Mouse (Mus musculus): ENCODE results near the gene Mlkl. TPM values are rescaled to one million over a fixed set of nuclear protein-coding genes. Genes with fewer than 3 reads are reported as not detected.

Gene Mlkl
- polyA plus RNA-seq, 2 experiments, result 0.59 to 1.0 TPM

DNA sequence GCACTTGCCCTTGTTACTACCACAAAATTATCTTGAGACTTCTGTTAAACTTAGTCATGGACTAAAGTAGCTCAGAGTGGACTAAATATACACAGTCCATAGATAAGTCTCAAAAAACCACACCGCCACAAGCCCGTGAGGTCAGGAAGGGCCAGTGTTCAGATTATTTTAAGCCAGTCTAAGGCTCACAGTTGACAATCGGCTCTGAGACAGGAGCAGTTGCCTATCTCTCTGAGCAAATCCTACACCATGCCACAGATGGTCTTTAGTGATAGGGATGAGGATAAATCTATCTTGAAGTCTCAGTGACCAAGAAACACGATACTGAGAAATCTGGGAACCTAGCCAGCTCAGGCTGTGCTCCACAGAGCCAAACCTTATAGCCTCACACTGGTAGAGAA, 76.0 kb downstream of the Mlkl start:
- Histone ChIP-seq H3K9ac (ENCODE audit: low read depth, low read length, severe bottlenecking) (no peak overlapping the region), H3K4me2 (replicated peaks; ENCODE audit: low read depth, low read length, severe bottlenecking) (no peak overlapping the region), H3K9me3 (ENCODE audit: control insufficient read depth, low read length) (0 out of 2 replicates have a peak, but pooled peaks cover 3% of the 10 kb centered on the region), H3K27ac (replicated peaks; ENCODE audit: low read depth, low read length) (no peak overlapping the region), H3K4me3 (replicated peaks; ENCODE audit: low read length) (no peak overlapping the region), H3K27me3 (ENCODE audit: control insufficient read depth, insufficient read depth, low read length) (no peaks in the 10 kb centered on the region), H3K36me3 (ENCODE audit: control insufficient read depth, insufficient read depth, low read length) (no peaks in the 10 kb centered on the region), H3K4me1 (ENCODE audit: control insufficient read depth, insufficient read depth, low read length) (peaks cover 6% of the 10 kb centered on the region; the same call in 1 of the 2 replicates)
- 80% methylated on average over 4 of the region's 4 CpGs for WGBS
- TF ChIP-seq POLR2A (IDR thresholded peaks at IDR 0.05; ENCODE audit: borderline replicate concordance, extremely low read depth, insufficient read depth, insufficient read length), result no peak
- ATAC-seq (ENCODE audit: low FRiP score, low read depth), result no peak
- peak; percentile 20 for DNase-seq (ENCODE audit: low spot score)

Other genes starting within 250 kb of the Mlkl start
- 0.04 and 0.06 TPM in 2 replicates for gene Clec18a, start 245.8 kb downstream of the Mlkl start, polyA plus RNA-seq (2012; rRNA removed)
- gene Clec18a, start 245.8 kb downstream of the Mlkl start, polyA plus RNA-seq (2014; fragmentation: Nextera tagmentation; extraction: Ambion mirVana), result not detected in 2 replicates
- 10.3 and 11.0 TPM in 2 replicates for gene Pdpr, start 243.5 kb downstream of the Mlkl start, polyA plus RNA-seq (2012; rRNA removed)
- gene Pdpr, start 243.5 kb downstream of the Mlkl start, polyA plus RNA-seq (2014; fragmentation: Nextera tagmentation; extraction: Ambion mirVana), result 7.8 TPM in 2 replicates
- 59.9 and 66.8 TPM in 2 replicates for gene Glg1, start 79.0 kb downstream of the Mlkl start, polyA plus RNA-seq (2012; rRNA removed)
- 106 and 115 TPM in 2 replicates for gene Glg1, start 79.0 kb downstream of the Mlkl start, polyA plus RNA-seq (2014; fragmentation: Nextera tagmentation; extraction: Ambion mirVana)
- 27.6 and 28.3 TPM in 2 replicates for gene Rfwd3, start 38.0 kb downstream of the Mlkl start, polyA plus RNA-seq (2012; rRNA removed)
- gene Rfwd3, start 38.0 kb downstream of the Mlkl start, polyA plus RNA-seq (2014; fragmentation: Nextera tagmentation; extraction: Ambion mirVana), result 39.7 and 44.3 TPM in 2 replicates
- gene Fa2h, start 55.6 kb upstream of the Mlkl start, polyA plus RNA-seq (2012; rRNA removed), result 0.06 TPM in 1 of 2 replicates, not detected in the other
- not detected in 2 replicates for gene Fa2h, start 55.6 kb upstream of the Mlkl start, polyA plus RNA-seq (2014; fragmentation: Nextera tagmentation; extraction: Ambion mirVana)
- 11.5 and 13.3 TPM in 2 replicates for gene Wdr59, start 183.9 kb upstream of the Mlkl start, polyA plus RNA-seq (2012; rRNA removed)
- 6.0 and 6.1 TPM in 2 replicates for gene Wdr59, start 183.9 kb upstream of the Mlkl start, polyA plus RNA-seq (2014; fragmentation: Nextera tagmentation; extraction: Ambion mirVana)
- 133 and 158 TPM in 2 replicates for gene Znrf1, start 197.9 kb upstream of the Mlkl start, polyA plus RNA-seq (2012; rRNA removed)
- 42.4 and 55.3 TPM in 2 replicates for gene Znrf1, start 197.9 kb upstream of the Mlkl start, polyA plus RNA-seq (2014; fragmentation: Nextera tagmentation; extraction: Ambion mirVana)

Measured in limb, embryonic 14.5 days (tissue).